Mouse (Mus musculus): ENCODE results near the gene Col27a1.

Col27a1 gene

DNA sequence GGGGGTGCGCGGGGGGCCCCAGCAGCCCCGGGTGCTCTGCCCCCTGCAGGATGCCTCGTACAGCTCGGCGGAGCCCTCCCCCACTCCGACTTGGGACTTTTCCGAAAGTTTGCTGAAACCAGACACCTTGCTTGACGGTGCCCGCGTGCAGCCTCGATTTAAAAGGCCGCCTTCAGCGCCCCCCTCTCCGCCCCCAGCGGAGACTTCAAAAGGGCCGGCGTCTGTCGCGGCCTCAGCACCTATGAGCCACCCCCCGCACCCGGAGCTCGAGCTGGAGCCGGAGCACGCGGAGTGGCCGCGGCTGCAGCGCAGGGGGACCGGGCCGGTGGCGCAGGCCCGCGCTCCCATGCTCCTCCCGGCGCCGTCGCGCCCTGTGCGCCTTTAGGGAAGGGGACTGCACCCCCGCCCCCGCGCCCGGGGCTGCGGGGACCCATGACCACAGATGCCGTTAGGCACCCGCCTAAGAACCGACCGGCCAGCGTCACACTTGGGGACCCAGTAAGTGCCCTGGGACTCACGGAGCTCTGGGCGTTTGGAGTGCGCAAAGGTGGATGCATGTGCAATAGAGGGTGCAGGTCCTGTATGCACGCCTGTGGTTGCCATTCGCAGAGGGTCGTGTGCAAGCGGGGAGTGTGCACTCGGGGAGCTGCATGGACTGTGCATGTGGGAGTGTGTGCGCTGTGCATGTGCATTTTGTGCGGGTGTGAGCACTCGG lies at the start of gene Col27a1:
Gene Col27a1 (plus strand): TSS at position 98 of the 715 bp plus-strand sequence.
- DNase-seq = peak in 1 of 2 experiments; percentile 40

DNA sequence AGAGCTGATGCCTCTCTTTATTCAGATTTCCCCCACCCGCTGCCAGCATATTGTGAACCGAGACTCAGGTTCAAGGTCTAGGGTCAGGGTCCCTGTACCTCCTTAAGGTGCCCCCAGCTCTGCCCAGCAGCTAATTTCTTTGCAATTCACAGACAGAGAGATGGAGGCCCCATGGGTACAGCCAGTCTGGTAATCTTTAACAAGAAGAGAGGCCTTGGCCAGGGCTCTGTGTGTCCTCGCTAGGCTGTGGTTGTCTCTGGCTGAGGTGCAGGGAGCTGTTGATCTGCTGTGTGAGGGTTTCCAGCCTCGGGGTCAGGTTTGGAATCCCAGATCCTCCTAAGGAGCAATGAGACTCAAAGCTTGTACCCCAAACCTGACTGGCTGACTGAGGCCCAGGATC lies 48.2 kb upstream of the Col27a1 start:
- no peak for DNase-seq

DNA sequence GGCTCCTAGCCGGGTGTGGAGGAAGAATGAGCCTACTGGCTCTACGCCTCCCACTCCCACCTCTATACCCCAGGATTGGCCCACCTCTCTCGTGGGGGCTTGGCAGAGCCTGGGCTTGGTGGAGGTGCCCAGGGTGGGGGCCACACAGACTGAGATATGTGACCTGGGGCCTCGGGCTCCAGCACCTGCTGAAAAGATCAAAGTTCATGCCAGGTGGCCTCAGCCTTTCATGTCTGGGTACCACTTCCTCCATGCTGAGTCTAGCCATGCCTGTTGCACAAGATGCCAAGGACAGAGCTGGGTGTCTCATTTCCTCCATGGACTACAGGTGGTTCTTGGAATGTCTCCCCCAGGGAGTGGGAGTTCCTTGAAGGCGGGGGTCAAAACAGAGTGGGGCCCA lies 47.5 kb upstream of the Col27a1 start:
- DNase-seq = no peak

DNA sequence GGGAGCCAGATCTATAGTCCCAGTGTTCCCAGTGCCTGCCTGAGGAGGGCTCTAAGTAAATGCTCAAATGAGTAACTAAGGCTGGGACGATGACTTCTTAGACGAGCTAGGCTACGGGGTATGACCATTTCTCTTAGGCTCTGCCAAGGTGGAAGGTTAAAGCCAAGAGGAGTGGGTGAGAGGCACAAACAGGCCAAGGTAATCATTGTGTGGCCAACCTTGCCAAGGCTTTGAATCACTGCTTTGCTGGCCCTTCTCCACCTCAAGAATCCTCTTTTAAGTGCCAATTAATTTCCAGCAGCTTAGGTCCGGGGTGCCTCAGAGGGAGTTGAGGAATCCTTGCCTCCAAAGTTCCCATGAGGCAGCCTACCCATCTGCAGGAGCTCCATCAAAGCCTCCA lies 43.7 kb upstream of the Col27a1 start:
- no peak for DNase-seq

DNA sequence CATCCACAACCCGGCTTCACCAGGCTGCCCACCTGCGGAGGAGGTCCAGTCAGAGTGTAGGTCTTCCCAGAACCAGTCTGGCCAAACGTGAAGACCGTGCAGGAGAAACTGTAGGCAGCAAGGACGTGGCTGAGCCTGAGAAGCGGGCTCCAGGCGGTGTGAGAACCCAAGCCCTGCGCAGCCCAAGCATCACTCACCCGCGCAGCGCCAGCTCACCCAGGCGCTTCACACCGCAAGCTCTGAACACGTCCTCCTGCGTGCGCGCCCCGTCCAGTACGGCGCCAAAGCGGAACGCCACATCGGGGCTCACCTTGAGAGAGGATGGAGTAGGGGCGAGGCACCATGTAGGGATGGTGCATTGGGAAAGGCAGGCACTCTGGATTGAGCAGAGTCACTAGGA lies 42.7 kb upstream of the Col27a1 start:
- no peak for DNase-seq

DNA sequence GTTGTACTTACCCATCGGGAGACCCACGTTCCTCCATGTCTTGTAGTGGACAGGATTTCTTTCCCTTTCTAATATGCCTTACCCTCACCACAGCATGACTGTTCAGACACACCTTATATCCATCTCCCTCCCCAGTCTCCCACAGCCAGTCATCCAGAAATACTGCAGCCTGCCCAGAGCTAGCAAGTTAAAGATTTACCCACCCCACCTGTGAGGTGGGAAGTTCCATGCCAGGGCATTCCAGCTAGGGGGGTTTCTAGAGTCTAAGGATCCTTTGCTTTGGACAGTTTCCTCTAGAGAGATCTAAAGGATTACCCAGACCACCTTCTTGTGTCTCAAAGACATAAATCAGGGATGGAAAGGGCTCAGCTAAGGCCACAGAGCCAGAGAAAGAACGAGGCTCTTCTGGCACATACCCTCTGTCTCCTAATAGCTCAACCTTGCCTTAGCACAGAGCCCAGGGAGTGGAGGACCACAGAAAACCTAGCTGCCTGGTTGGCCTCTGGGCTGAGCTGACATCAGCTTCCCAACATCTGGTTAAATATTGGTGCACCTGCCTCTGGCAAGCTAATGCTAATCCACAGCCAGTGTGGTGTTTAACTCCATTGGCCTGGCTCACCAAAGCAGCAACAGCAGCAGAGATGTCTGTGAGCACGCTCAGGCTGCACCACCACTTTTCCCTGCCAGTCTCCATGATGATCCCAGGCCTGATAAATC lies 41.7 kb upstream of the Col27a1 start, which contains the start of gene Kif12:
Gene Kif12 (minus strand): TSS at position 163 of the 717 bp plus-strand sequence.
- DNase-seq = no peak

DNA sequence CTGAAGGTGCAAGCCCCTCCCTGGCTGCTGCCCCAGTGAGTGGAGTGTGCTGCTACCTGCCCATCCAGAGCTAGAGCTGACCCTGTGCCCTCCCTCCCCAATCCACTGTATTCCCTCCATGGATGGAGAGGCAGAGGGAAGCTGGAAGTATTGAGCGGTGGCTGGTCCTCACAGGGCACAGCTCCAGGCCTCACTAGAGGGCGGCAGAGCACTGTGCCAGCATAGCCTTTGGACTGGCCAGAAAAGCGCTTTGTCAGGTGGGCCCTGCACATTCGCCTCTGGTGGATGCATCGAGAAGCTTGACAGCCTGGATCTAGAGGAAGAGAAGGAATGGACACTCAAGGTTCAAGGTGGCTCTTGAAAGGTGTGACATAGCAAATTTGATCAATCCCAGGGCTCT lies 32.2 kb upstream of the Col27a1 start:
- peak; percentile 67 to 80 for DNase-seq

DNA sequence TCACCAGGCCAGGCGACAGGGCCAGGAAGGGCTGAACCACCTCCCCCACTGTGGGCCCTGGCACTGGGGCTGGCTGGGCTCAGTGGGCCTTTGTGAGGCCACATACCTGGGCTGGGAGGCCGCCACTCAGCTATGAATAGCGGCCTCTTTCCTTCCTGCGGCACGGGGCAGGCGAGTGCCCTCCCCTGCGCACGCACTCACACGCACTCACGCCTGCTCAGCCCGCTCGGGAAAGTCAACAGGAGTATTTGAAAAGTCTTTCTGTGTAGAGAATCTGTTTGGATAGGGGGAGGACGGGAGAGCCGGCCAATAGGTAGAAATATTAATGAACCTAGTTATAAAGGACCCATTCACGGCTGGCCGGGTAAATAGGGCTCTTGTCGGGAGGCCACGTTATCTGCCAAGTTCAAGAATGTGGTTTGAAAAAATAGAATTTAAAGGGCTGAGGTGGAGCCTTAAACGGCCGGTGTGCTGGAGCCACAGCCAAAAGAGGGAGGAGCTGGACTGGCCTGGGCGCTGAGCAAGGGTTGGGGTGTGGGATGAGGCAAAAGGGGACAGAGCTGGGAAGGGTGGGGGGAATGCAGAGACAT lies 27.4 kb upstream of the Col27a1 start:
- DNase-seq = no peak

DNA sequence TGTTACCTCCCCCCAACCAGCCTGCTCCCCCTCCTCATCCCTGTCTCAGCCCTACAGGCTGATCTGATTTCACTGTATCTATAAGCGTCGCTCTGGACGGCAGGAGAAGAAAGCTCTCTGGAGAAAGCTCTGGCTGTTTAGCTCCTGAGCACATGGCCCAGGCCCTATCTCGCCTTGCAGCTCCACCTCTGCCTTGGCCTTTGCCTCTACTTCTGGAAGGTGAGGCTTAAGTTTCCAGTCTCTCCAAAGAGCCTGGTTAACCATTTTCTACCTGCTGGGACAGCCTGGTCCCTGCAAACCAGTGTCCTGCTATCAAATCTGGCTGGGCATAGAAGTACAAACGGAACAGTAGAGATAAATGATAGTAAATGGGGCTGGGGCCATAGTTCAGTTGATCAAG lies 22.2 kb upstream of the Col27a1 start:
- no peak for DNase-seq

DNA sequence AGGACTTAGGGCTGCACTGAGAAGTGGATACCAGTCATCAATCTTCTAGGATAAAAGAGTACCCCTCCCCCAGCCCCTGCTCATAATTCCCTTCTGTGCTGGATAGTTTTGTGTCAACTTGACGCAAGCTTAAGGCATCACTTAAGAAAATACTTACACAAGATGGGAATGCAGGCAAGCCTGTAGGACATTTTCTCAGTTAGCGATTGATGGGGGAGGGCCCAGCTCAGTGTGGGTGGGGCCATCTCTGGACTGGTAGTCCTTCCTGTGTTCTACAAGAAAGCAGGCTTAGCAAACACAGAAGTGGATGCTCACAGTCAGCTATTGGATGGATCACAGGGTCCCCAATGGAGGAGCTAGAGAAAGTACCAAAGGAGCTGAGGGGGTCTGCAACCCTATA lies 19.4 kb upstream of the Col27a1 start:
- no peak for DNase-seq

DNA sequence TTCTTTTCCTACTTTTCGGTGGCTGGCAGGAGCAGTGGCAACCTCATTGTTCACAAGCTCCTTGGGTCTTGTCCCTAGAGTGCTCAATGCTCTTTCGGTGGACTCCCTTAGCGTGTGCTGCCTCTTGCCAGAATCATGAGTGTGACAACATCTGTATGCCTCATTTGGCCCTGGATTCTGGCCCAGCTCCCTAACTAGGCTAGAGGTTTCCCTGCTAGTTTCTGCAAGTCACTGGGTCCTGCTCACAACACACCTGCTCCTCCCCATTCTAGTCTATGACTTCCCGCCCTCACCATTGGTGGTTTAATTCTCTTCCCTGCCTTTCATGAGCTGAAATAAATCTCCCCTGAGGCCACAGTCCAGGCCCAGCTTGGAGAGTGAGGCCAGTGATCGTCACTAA lies 14.4 kb upstream of the Col27a1 start:
- DNase-seq = no peak

DNA sequence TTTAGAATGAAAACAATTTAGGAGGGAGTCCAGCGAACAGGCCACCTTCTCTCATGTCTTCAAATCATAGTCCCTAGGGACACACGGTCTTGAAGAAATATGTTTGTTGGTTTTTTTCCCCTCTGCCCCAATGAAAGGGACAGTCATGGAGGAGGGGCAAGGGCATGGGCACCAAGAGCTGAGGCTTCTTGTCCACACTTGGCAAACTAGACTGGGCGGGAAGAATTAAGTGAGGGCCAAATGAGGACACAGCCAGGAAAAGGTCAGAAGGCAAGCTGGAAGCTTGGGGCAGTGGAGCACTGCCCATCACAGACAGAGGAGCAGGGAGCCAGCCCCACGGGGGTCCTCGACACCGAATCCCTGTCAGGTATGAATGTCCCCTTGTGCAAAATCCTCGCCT lies 9.9 kb upstream of the Col27a1 start:
- DNase-seq = no peak

DNA sequence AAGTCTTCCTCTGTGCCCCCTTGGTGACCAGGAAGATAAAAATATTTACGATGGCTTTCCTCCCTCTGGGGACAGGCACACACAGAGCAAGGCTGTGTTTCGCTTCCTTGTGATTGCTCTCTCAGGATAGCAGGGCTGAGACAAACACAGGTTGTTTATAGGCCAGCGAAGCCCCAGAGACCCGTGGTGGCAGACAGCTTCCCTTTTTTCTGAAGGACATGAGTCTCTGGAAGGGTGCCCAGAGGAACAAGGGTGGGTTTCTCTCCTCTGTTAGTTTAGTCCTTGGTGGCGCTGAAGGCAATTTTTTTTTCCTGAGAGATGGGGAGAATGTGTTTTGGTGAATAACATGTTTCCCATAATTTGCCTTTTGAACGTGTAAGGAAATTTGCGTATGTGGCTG lies 8.2 kb upstream of the Col27a1 start:
- DNase-seq = no peak

DNA sequence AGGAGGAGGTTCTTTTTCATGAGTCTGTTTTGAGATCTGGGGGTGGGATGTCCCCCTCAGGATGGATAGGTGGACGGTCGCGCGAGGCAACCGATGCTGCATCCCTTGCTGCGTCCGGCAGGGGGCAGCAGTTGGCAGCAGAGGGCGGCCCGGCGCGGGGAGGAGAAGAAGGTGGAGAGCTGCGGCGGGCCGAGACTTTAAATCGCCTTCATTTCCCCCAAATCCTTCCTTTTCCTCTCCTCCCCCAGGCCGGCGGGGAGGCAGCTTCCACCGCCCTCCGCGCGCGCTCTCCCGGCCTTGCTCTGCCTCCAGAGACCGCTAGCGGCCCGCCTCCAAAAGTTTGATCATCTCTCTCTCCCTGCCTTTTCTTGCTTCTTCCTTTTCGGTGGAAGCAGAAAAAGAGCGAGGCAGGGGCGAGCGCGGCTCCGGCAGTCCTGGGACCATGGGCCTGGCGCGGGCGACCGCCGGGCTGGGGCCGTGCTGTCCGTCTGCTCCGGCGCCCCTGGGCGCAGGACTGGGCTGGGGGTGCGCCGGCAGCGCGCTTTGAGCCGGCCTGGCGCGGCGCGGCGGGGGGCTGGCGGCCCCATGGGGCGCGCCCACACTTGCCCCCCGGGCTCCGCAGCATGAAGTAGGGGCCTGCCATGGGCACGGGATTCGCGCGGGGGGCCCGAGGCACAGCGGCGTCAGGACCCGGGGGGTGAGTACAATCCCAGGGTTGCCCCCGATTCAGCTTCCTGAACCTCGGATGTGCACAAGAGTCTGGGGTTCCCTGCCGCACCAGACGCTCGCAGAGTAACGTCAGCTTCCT lies 1.6 kb downstream of the Col27a1 start:
- DNase-seq = peak; percentile 86 to 92

DNA sequence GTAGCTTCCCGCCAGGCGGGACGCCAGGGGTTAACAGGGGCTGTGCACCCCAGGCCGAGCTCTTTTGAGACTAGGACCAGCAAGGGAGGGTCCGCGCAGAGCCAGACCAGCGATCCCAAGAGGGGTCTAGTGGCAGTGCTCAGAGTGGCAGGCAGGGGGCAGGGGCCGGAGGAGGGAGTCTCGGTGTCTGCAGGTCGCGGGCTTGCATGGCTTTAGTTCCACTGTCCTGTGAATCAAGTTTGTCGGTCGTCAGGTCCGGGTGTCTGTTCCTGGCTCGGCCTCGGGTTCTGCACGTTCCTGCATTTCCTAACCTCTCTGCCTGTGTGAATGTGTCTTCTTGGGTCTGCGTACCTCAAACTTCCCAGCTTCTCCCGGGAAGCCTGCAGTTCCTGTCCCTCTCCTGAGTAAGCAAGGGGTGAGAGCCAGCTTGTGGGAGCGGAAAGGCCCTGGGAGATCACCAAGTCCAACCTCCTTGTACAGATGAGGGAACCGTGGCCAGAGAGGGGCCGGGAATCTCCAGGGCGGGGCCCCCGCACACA lies 2.3 kb downstream of the Col27a1 start:
- peak; percentile 58 to 60 for DNase-seq

DNA sequence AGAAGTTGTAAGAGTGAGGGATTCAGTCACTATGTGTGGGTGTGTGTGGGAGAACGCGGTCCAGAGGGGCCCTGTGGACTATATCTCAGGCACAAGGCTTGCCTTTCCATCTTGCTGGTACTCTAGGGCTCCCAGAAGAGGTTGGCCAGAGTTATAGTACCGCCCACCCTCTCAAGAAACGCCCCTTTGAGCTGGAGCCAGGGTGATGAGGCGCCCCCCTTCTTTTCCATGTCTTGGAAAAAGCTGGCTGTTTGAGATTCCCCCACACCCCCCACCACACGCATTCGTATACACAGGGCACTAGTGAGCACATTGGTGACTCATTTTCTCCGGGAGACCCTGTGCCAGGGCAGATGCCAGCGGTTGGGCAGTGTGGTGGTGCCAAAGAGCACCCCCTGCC lies 2.8 kb downstream of the Col27a1 start:
- DNase-seq = no peak

DNA sequence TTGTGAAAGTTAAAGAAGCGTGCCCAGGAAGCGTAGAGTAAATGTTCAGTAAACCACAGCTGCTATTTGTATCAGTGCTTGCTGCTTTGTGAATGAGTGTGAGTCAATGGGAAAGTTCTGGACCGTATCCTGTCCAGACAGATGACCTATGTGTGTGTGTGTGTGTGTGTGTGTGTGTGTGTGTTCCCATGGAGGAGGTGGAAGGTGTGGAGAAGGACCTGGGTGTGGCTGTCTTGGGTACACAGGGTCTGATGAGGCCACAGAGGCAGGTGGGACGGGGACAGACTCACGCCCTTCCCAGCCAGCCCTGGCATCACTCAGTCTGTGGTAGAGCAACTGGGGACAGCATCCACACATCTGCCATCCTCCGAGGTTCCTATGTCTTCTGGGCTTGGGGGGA lies 3.7 kb downstream of the Col27a1 start:
- DNase-seq = no peak

DNA sequence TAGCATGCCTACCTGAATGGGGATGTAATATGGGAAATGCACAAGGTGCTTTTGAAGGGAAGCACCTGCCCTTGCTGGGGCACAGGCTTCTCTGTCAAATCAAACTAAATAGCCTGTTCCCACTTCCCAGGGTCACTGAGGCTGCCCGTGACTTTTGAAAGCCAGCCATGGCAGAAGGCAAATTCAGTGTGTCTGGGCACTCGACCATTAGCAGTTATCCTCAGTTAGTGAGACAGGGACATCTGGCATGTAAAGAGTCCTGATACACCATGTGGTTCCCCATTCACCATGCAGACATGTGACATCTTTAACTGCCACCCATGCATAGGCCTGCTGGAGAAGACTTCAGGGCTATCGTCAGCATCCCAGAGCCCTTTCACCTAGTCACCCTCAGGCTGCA lies 5.3 kb downstream of the Col27a1 start:
- no peak for DNase-seq

DNA sequence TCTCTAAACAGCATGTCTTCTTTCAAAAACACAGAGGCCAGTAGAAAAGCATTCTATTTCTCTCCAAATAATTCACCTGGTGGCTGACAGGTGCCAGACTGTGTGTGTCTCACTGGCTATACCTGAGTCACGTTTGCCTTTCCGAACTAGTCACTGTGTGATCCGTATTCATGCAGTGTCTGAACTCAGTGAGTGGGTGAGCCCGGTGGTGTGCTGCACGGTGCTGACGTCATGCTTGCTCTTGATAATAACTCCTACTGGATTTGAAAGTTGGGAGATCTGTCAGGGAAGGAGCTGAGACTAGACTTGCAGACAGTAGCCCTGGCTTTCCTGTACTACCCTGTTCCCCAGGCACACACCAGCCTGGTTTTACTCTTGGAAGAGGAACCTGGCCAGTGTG lies 5.8 kb downstream of the Col27a1 start:
- DNase-seq = no peak

DNA sequence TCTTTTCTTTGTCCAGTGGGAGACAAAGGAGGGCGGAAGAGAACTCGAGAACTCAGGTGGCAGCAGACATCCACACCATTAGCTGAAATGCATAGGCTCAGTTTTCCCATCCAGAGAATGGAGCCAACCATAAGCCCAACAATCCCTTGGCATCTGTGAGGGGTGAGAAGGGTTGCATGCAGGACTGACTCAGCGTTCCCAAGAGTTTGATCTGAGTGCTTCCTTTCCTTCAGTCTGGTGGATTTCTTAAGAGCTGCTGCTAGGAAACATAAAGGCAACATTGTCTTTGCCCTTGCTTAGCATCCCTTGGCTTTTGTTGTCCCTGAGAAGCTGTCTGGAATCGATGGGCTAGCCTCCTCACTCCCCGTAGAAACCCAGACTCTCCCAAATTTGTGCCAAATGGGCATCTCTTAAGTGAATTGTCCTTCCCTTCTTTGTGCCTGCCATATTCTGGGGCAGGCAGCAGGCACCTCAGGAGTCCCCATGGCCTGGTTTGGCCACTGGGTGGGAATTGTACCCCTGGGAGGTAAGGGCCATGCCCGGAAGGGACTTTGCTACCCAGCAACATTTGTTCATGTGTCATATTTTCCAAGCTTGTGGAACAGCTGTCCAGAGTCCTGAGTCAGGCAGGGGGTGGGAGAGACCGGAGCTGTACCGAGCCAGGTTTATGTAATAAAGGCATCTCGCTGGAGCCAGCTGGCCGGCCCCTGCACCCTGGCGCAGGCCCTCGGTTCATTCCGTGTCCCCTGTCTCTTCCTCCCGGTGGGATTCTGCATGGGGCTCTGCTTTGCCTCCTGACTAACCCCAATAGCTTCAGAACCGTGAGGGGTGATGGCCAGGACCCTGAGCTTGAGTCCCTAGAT lies 7.5 kb downstream of the Col27a1 start:
- DNase-seq = no peak

DNA sequence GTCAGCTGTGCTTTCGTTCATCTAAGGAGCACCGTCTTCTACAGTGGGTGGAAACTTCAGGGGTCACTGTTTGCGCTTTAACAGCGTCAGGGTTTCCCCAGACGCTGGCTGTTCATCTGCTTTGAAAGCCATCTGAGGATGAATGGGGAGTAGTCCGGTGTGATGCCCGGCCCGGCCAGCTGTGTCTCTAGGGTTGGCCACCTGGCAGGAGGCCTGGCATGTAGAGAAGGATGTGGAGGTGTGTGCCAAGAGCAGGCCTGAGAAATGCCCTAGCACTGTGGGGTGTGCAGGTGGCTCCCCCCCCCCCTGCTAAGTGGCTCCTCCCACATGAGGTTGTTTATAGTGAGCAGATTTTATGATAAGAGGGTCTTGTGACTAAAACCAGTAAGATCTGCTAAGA lies 8.4 kb downstream of the Col27a1 start:
- no peak for DNase-seq

DNA sequence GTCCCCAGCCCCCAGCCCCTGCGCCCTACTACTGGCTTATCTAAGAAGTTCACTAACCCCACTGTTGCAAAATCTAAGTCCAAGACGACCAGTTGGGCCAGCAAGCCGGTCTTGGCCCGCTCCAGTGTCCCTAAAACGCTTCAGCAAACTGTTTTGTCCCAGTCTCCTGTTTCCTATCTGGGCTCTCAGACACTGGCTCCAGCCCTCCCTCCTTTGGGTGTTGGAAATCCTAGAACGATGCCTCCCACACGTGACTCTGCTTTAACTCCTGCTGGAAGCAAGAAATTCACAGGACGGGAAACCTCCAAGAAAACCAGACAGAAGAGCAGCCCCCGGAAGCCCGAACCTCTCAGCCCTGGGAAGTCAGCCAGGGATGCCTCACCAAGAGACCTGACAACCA lies 11.6 kb downstream of the Col27a1 start:
- DNase-seq = no peak
